9 mouse cellular contexts compared by ENCODE assay signal in genomic region chr1:157443026-157443722, GRCm38 (mm10). TPM values are rescaled to one million over a fixed set of nuclear protein-coding genes. Genes with fewer than 3 reads are reported as not detected.
A peak's percentile ranks its signal among the peaks of the same experiment; 100 is the strongest.
DNase-seq lines count a peak whose midpoint lies in the region; ATAC-seq lines count a peak whose summit lies in the region.
"Had no signal": no experiment of that assay in that cellular context is flagged by ENCODE, and none has a peak within 500 bp of the region (broad histone marks: within the 10 kb centered on the region; RNA-seq: fewer than 3 reads in every experiment).

No protein-coding gene starts in this region.

- peak; percentile 40 to 56 for DNase-seq in left cerebral cortex, adult 18-20 months (ENCODE audit: low spot score in 2 of 2)
- no peak for DNase-seq in left cerebral cortex, adult 8-10 months (ENCODE audit: low spot score in 2 of 2)
- no peak for DNase-seq in intestine, embryonic 14.5 days (ENCODE audit: low spot score)
- no peak for DNase-seq in ovary, postnatal 36 days (ENCODE audit: low spot score)
- no peak for DNase-seq in ovary, postnatal 10 days (ENCODE audit: low spot score)

- H3K27me3 ChIP-seq in intestine, embryonic 14.5 days (replicated peaks; ENCODE audit: control insufficient read depth, insufficient read depth, low read length): no peaks in the 10 kb centered on the region
- H3K27me3 ChIP-seq in limb, embryonic 15.5 days: 0 out of 2 replicates have a peak, but pooled peaks cover 3% of the 10 kb centered on the region
- H3K27me3 ChIP-seq in midbrain, embryonic 16.5 days (ENCODE audit: control insufficient read depth, insufficient read depth, low read depth, low read length): no peaks in the 10 kb centered on the region
- H3K27me3 ChIP-seq: CH12.LX had no signal

- no peak overlapping the region for H3K4me3 ChIP-seq in intestine, embryonic 14.5 days (ENCODE audit: low read depth, low read length)
- H3K4me3 ChIP-seq in limb, embryonic 15.5 days: no peak overlapping the region
- H3K4me3 ChIP-seq in midbrain, embryonic 16.5 days (ENCODE audit: low read depth, low read length): no peak overlapping the region

- H3K9ac ChIP-seq in intestine, embryonic 14.5 days (ENCODE audit: low read length): no peak overlapping the region
- no peak overlapping the region for H3K9ac ChIP-seq in limb, embryonic 15.5 days
- H3K9ac ChIP-seq in midbrain, embryonic 16.5 days (ENCODE audit: low read depth, low read length): no peak overlapping the region

- H3K36me3 ChIP-seq in intestine, embryonic 14.5 days (ENCODE audit: control insufficient read depth, insufficient read depth, low read length): no peaks in the 10 kb centered on the region
- no peaks in the 10 kb centered on the region for H3K36me3 ChIP-seq in limb, embryonic 15.5 days
- H3K36me3 ChIP-seq in midbrain, embryonic 16.5 days (ENCODE audit: control insufficient read depth, insufficient read depth, low read length): no peaks in the 10 kb centered on the region

- peak overlapping the region; percentile 32 for H3K4me2 ChIP-seq in intestine, embryonic 14.5 days (ENCODE audit: low read length)
- H3K4me2 ChIP-seq in limb, embryonic 15.5 days: peak overlapping the region; percentile 25; the same call in 1 of the 2 replicates
- peak overlapping the region; percentile 36; the same call in 1 of the 2 replicates for H3K4me2 ChIP-seq in midbrain, embryonic 16.5 days (ENCODE audit: low read length)

- H3K9me3 ChIP-seq in intestine, embryonic 14.5 days (ENCODE audit: control insufficient read depth, low read length): no peaks in the 10 kb centered on the region
- no peaks in the 10 kb centered on the region for H3K9me3 ChIP-seq in limb, embryonic 15.5 days
- no peaks in the 10 kb centered on the region for H3K9me3 ChIP-seq in midbrain, embryonic 16.5 days (replicated peaks; ENCODE audit: control insufficient read depth, low read length, poor library complexity, severe bottlenecking)

- H3K27ac ChIP-seq in intestine, embryonic 14.5 days (ENCODE audit: low read depth): 0 out of 2 replicates have a peak overlapping the region, but pooled peaks have one; percentile 59
- no peak overlapping the region for H3K27ac ChIP-seq in limb, embryonic 15.5 days
- H3K27ac ChIP-seq in midbrain, embryonic 16.5 days (ENCODE audit: low read length): peak overlapping the region; percentile 51

- ATAC-seq in granulocyte monocyte progenitor cell, adult 5-6 weeks (replicated peaks; ENCODE audit: poor library complexity, severe bottlenecking): peak; percentile 18
- ATAC-seq in intestine, embryonic 14.5 days (replicated peaks; ENCODE audit: low FRiP score, low TSS enrichment, low read depth): no peak
- no peak for ATAC-seq in limb, embryonic 15.5 days (ENCODE audit: insufficient number of reproducible peaks, low FRiP score, low TSS enrichment, low read depth)
- ATAC-seq in midbrain, embryonic 16.5 days: 0 out of 2 replicates have a peak, but pooled peaks have one; percentile 10

- WGBS in intestine, embryonic 14.5 days: 23% methylated on average over 14 of the region's 14 CpGs
- WGBS in limb, embryonic 15.5 days: 22% methylated on average over 14 of the region's 14 CpGs
- 12% methylated on average over 14 of the region's 14 CpGs for WGBS in midbrain, embryonic 16.5 days

- H3K4me1 ChIP-seq in intestine, embryonic 14.5 days (replicated peaks; ENCODE audit: control insufficient read depth, insufficient read depth, low read length): peaks cover 16% of the 10 kb centered on the region; the same call in 1 of the 2 replicates
- H3K4me1 ChIP-seq in limb, embryonic 15.5 days: peaks cover 8% of the 10 kb centered on the region
- peaks cover 19% of the 10 kb centered on the region for H3K4me1 ChIP-seq in midbrain, embryonic 16.5 days (ENCODE audit: control insufficient read depth, insufficient read depth, low read length)

RNA-seq across cellular contexts. Expression of gene Cryzl2, which starts 15.2 kb away (rescaled TPM):
- 1 to 10 TPM; 6.0 to 6.3 TPM for total RNA-seq in left cerebral cortex, adult 18-20 months (2021)
- 1 to 10 TPM; 5.4 to 8.3 (median 7.5) TPM for total RNA-seq in left cerebral cortex, adult 8-10 months (2022)
- 25.8 and 26.5 TPM in 2 replicates for total RNA-seq in granulocyte monocyte progenitor cell, adult 5-6 weeks (2014; fragmentation: Nextera tagmentation)
- total RNA-seq in granulocyte monocyte progenitor cell, adult 5-6 weeks (2017): 10.6 and 18.9 TPM in 2 replicates
- 12.6 and 14.6 TPM in 2 replicates for polyA plus RNA-seq in intestine, embryonic 14.5 days (2014; fragmentation: Nextera tagmentation; extraction: Ambion mirVana)
- 10.9 and 12.2 TPM in 2 replicates for polyA plus RNA-seq in limb, embryonic 15.5 days (2015; fragmentation: Nextera tagmentation; extraction: Ambion mirVana)
- polyA plus RNA-seq in midbrain, embryonic 16.5 days (2015; fragmentation: Nextera tagmentation; extraction: Ambion mirVana): 6.2 and 7.2 TPM in 2 replicates

RNA-seq across cellular contexts. Expression of gene Rasal2, which starts 30.8 kb away (rescaled TPM):
- total RNA-seq in left cerebral cortex, adult 18-20 months (2021): 10 to 100 TPM; 81.5 to 81.6 TPM
- 10 to 100 TPM; 72.5 to 78.8 (median 74.9) TPM for total RNA-seq in left cerebral cortex, adult 8-10 months (2022)
- total RNA-seq in granulocyte monocyte progenitor cell, adult 5-6 weeks (2014; fragmentation: Nextera tagmentation): 1.3 and 2.0 TPM in 2 replicates
- 2.2 and 2.3 TPM in 2 replicates for total RNA-seq in granulocyte monocyte progenitor cell, adult 5-6 weeks (2017)
- 7.1 and 8.3 TPM in 2 replicates for polyA plus RNA-seq in intestine, embryonic 14.5 days (2014; fragmentation: Nextera tagmentation; extraction: Ambion mirVana)
- 12.4 and 12.8 TPM in 2 replicates for polyA plus RNA-seq in limb, embryonic 15.5 days (2015; fragmentation: Nextera tagmentation; extraction: Ambion mirVana)
- 46.7 and 53.0 TPM in 2 replicates for polyA plus RNA-seq in midbrain, embryonic 16.5 days (2015; fragmentation: Nextera tagmentation; extraction: Ambion mirVana)

Comparison
In these comparisons a context has a peak if more than half of its experiments do, and no peak if none do; other contexts are left out.
1. DNase-seq: peak in left cerebral cortex, adult 18-20 months (2 of 2); none in left cerebral cortex, adult 8-10 months (0 of 2), intestine, embryonic 14.5 days (single experiment), ovary, postnatal 36 days (single experiment) and ovary, postnatal 10 days (single experiment).
2. ATAC-seq: peak in granulocyte monocyte progenitor cell, adult 5-6 weeks (single experiment) and midbrain, embryonic 16.5 days (single experiment); none in intestine, embryonic 14.5 days (single experiment) and limb, embryonic 15.5 days (single experiment).
3. RNA of gene Rasal2, which starts 30.8 kb away (total RNA-seq): 81.5 to 81.6 TPM in left cerebral cortex, adult 18-20 months and 72.5 to 78.8 TPM in left cerebral cortex, adult 8-10 months; 1.3 to 2.3 TPM in granulocyte monocyte progenitor cell, adult 5-6 weeks; every median in the first group is over 10 times any median in the second.
4. Peak in every context shown above with its lines, with median percentiles within 50 percentile points of each other: H3K4me2 ChIP-seq.